Mouse (Mus musculus) spleen, postnatal 10 days (tissue): ENCODE data around the gene Fam69b.

Experiments used
- DNase-seq, 2 experiments: peaks; one replicate each; pipeline ENCODE4 v3.0.0; 2021 to 2022; ENCODE audit warnings: low spot score in 2 of 2

Fam69b gene

DNA sequence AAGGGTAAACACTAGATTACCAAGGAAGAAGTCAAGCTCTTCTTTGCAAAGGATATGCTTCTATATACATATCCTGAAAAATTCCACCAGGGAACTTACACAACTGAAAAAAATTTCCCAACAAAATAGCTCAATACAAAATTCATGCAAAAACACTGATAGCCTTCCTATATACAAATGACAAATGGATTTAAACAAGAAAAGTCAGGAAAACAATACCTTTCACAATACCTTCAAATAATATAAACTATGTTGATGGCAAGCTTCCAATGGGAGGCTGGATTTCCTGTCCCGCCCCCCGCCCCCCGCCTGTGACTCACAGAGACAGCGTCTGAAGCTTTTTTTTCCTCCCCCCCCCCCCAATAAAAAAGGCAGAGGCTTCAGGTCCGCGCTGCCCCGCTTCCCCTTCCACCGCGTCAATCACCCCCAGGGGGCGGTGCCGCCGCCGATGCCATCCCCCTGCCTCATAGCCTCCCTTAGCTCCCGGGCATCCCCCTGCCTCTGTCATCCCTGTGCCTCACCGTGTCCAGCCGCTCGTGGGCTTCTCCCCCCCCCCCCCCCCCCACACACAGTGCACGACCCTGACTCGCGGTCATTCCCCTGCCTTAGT lies 33.0 kb downstream of the Fam69b start:
- peak in 1 of 2 experiments; percentile 46 for DNase-seq

DNA sequence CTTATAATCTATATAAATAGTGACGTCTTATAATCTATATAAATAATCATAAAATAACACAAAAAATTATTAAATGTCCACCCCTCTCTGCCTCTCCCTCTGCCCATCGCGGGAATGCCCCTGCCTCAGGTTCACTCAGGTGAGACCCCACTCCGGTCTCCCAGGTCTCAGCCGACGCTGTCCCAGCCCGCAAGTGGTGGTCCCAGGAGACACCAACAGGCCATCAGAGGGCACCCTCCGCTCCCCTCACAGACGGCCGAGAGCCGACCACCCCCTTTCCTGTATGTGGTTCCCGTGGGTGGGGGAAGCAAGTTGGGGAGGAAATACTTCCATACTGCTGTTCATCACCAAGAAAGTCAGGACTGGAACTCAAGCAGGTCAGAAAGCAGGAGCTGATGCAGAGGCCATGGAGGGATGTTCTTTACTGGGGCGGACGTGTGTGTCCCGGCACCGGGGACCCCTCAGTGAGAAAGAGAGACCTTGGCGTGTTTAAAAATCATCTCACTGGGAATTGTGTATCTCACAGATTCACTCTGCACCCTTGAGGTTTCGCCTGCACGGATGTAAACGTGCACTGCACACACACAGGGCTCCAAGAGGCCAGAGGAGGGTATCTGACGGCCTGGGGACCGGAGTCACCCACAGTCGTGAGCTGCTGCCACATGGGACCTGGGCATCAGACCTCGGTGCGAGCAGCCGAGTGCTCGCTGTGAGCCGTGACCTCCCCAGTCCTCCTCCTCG lies 33.7 kb downstream of the Fam69b start:
- no peak for DNase-seq

DNA sequence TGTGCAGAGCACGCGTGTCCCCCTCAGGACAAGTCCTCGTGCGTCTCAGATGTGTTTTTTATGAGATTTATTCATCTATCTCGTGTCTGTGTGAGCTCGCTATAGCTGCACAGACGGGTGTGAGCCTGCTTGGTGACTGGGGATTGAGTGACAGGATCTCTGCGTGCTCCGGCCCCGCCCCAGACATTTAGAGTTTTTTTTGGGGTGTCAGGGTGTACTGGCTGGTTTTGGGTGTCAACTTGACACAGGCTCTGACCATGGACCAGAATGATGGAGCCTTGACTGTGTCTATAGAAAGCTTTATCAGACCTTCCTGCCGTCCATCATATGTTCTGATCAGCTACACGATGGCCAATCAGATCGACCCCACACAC lies 34.2 kb downstream of the Fam69b start:
- no peak for DNase-seq

GRCm38 (mm10) chr2:26663112-26663511 lies 34.9 kb downstream of the Fam69b start:
- no peak for DNase-seq

DNA sequence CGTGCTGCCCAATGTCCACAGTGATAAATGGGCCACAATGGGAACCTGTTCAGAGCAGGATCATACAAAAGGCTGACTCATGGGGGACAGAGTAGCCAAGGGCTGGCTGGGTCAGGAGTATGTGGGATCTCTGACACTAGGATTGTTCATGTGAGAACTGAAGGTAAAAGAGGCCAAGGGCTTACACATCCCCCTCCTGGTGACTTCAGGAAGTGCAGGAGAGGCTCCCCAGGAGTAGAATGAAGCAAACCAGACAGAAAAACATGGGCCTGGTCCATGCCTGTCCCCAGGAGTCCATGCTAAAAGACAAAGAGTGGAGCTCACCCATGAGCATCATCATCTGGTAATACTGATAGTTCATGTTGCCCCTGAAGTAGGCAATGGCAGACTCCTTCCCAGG lies 35.3 kb downstream of the Fam69b start:
- DNase-seq: peak; percentile 34 to 74

DNA sequence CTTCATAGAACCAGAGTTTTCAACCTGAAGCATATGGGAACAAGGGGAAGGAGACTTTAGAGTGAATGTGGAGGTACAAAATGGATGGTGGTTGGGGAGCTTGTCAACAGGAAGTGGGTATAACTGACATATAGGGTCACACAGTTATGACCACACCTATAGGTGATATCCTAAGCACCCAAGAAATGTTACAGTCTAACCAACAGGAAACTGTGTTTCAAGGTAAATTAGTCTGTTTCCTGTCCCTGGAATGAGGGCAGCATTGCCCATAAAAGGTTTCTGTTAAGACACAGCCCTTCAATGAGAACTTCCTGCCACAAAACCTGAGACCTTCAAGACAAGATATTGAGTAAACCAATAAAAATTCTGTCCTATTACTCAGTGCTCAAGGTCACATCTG lies 40.5 kb downstream of the Fam69b start:
- no peak for DNase-seq

DNA sequence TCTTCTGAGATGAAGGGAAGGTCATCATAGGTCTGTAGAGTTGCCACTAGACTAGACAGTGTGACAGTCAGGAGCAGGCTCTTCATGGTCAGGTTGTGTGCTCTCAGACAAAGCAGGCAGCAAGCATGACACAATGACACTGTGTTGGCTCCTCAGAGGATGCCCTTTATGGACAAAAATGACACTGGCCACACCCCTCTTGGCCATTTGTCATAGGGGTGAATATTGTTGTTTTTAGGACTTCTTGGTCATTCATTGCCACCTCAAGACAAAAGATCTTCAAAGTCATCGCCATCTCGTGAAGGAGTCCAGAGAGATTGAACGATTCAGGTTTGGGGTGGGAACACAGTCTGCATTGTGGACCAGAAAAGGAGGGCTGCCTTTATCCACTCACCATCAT lies 42.9 kb downstream of the Fam69b start, which contains the start of gene Lcn4:
Gene Lcn4 (minus strand): TSS at position 101 of the 400 bp plus-strand sequence.
- no peak for DNase-seq
